8 mouse cellular contexts compared by ENCODE assay signal in the genomic region with DNA sequence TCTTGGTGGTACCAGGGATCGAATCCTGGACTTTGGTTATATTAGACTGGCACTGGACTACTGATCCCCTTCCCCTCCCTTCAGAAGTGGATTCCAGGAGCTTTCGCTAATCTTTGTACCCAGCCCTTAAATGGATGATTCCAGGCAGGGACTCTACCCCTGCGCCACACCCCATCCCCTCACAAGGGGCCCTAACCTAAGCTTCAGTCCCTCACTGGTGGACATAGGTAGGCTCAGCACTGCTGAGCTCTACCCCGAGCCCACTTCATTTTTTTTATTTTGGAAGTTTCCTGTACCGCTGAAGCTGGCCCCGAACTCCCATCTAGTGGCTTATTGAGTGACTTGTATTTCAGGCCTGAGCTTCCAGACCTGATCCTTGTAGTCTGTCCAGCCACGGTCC. TPM values are rescaled to one million over a fixed set of nuclear protein-coding genes. Genes with fewer than 3 reads are reported as not detected.
DNase-seq lines count a peak whose midpoint lies in the region; ATAC-seq lines count a peak whose summit lies in the region.

No protein-coding gene starts in this region.

- no peaks in the 10 kb centered on the region for H3K9me3 ChIP-seq in kidney, embryonic 14.5 days (ENCODE audit: control insufficient read depth, low read length)
- no peaks in the 10 kb centered on the region for H3K9me3 ChIP-seq in embryonic facial prominence, embryonic 10.5 days
- no peaks in the 10 kb centered on the region for H3K9me3 ChIP-seq in hindbrain, embryonic 16.5 days (ENCODE audit: control insufficient read depth, low read length)
- no peaks in the 10 kb centered on the region for H3K9me3 ChIP-seq in midbrain, embryonic 14.5 days (ENCODE audit: control insufficient read depth, low read length)

- H3K27ac ChIP-seq in kidney, embryonic 14.5 days (ENCODE audit: low read depth, low read length): peak overlapping the region; percentile 20; the same call in 1 of the 2 replicates
- peak overlapping the region; percentile 89 for H3K27ac ChIP-seq in embryonic facial prominence, embryonic 10.5 days (replicated peaks)
- peak overlapping the region; percentile 94 for H3K27ac ChIP-seq in hindbrain, embryonic 16.5 days (ENCODE audit: low read depth, low read length)
- peak overlapping the region; percentile 89 for H3K27ac ChIP-seq in midbrain, embryonic 14.5 days (replicated peaks; ENCODE audit: low read depth, low read length)

- peak overlapping the region; percentile 50 for H3K4me3 ChIP-seq in kidney, embryonic 14.5 days (ENCODE audit: low read length)
- H3K4me3 ChIP-seq in embryonic facial prominence, embryonic 10.5 days: peak overlapping the region; percentile 85
- peak overlapping the region; percentile 73 for H3K4me3 ChIP-seq in hindbrain, embryonic 16.5 days (ENCODE audit: low read length)
- peak overlapping the region; percentile 68 for H3K4me3 ChIP-seq in midbrain, embryonic 14.5 days (replicated peaks; ENCODE audit: low read depth, low read length)

- peaks cover 11% of the 10 kb centered on the region for H3K4me1 ChIP-seq in kidney, embryonic 14.5 days (ENCODE audit: control insufficient read depth, insufficient read depth, low read length)
- H3K4me1 ChIP-seq in embryonic facial prominence, embryonic 10.5 days: peaks cover 24% of the 10 kb centered on the region
- H3K4me1 ChIP-seq in hindbrain, embryonic 16.5 days (ENCODE audit: control insufficient read depth, insufficient read depth, low read depth, low read length): peaks cover 17% of the 10 kb centered on the region
- H3K4me1 ChIP-seq in midbrain, embryonic 14.5 days (ENCODE audit: control insufficient read depth, insufficient read depth, low read length): peaks cover 15% of the 10 kb centered on the region

- peak overlapping the region; percentile 62 for H3K4me2 ChIP-seq in kidney, embryonic 14.5 days (replicated peaks; ENCODE audit: low read depth, low read length)
- peak overlapping the region; percentile 96 for H3K4me2 ChIP-seq in hindbrain, embryonic 16.5 days (ENCODE audit: low read length)
- peak overlapping the region; percentile 94 for H3K4me2 ChIP-seq in midbrain, embryonic 14.5 days (ENCODE audit: low read length)

- 32% methylated on average over 7 of the region's 7 CpGs for WGBS in kidney, embryonic 14.5 days
- WGBS in embryonic facial prominence, embryonic 10.5 days: 36% methylated on average over 7 of the region's 7 CpGs
- WGBS in hindbrain, embryonic 16.5 days: 33% methylated on average over 7 of the region's 7 CpGs
- WGBS in midbrain, embryonic 14.5 days: 36% methylated on average over 7 of the region's 7 CpGs

- no peaks in the 10 kb centered on the region for H3K27me3 ChIP-seq in kidney, embryonic 14.5 days (ENCODE audit: control insufficient read depth, insufficient read depth, low read length)
- no peaks in the 10 kb centered on the region for H3K27me3 ChIP-seq in embryonic facial prominence, embryonic 10.5 days (replicated peaks; ENCODE audit: low read depth, poor library complexity, severe bottlenecking)
- H3K27me3 ChIP-seq in hindbrain, embryonic 16.5 days (replicated peaks; ENCODE audit: control insufficient read depth, insufficient read depth, low read length): no peaks in the 10 kb centered on the region
- no peaks in the 10 kb centered on the region for H3K27me3 ChIP-seq in midbrain, embryonic 14.5 days (ENCODE audit: control insufficient read depth, insufficient read depth, low read length)

- H3K9ac ChIP-seq in kidney, embryonic 14.5 days (ENCODE audit: low read depth, low read length): peak overlapping the region; percentile 66
- peak overlapping the region; percentile 81 for H3K9ac ChIP-seq in hindbrain, embryonic 16.5 days (ENCODE audit: low read depth, low read length)
- H3K9ac ChIP-seq in midbrain, embryonic 14.5 days (replicated peaks; ENCODE audit: low read length): peak overlapping the region; percentile 68

- peaks cover 20% of the 10 kb centered on the region for H3K36me3 ChIP-seq in kidney, embryonic 14.5 days (ENCODE audit: control insufficient read depth, insufficient read depth, low read length)
- H3K36me3 ChIP-seq in embryonic facial prominence, embryonic 10.5 days (replicated peaks): peaks cover 35% of the 10 kb centered on the region
- H3K36me3 ChIP-seq in hindbrain, embryonic 16.5 days (ENCODE audit: control insufficient read depth, insufficient read depth, low read length): peaks cover 15% of the 10 kb centered on the region
- H3K36me3 ChIP-seq in midbrain, embryonic 14.5 days (ENCODE audit: control insufficient read depth, insufficient read depth, low read length): peaks cover 26% of the 10 kb centered on the region

- ATAC-seq in kidney, embryonic 14.5 days (ENCODE audit: low FRiP score, low TSS enrichment): peak; percentile 7
- ATAC-seq in hindbrain, embryonic 16.5 days: no peak; the same call in 1 of the 2 replicates
- ATAC-seq in midbrain, embryonic 14.5 days (ENCODE audit: low FRiP score, low TSS enrichment): no peak

- intact Hi-C loops in left cerebral cortex, postnatal 10 days (cut with DNase I): no loop called here

- DNase-seq in kidney, adult 11 months: no peak
- no peak for DNase-seq in embryonic facial prominence, embryonic 10.5 days (ENCODE audit: low spot score)
- no peak for DNase-seq in midbrain, embryonic 14.5 days
- DNase-seq in testis, postnatal 14 days (ENCODE audit: low spot score): no peak
- DNase-seq in ovary, postnatal 36 days (ENCODE audit: low spot score): no peak
- no peak for DNase-seq in left cerebral cortex, postnatal 10 days (ENCODE audit: extremely low spot score in 1 of 2, low spot score in 2 of 2)

RNA-seq across cellular contexts. Expression of gene Adat3, which starts 0.7 kb away (rescaled TPM):
- polyA plus RNA-seq in kidney, embryonic 14.5 days (2014; fragmentation: Nextera tagmentation; extraction: Ambion mirVana): 8.0 and 8.8 TPM in 2 replicates
- 10.9 and 14.1 TPM in 2 replicates for polyA plus RNA-seq in embryonic facial prominence, embryonic 10.5 days (2016; fragmentation: Nextera tagmentation; extraction: Ambion mirVana)
- polyA plus RNA-seq in hindbrain, embryonic 16.5 days (2015; fragmentation: Nextera tagmentation; extraction: Ambion mirVana): 5.2 and 6.4 TPM in 2 replicates
- polyA plus RNA-seq in midbrain, embryonic 14.5 days (2014; fragmentation: Nextera tagmentation; extraction: Ambion mirVana): 4.9 and 5.0 TPM in 2 replicates
- 1 to 10 TPM; 4.3 TPM for total RNA-seq in left cerebral cortex, postnatal 10 days (2021)

RNA-seq across cellular contexts. Expression of gene Scamp4, which starts 0.7 kb away (rescaled TPM):
- polyA plus RNA-seq in kidney, embryonic 14.5 days (2014; fragmentation: Nextera tagmentation; extraction: Ambion mirVana): 88.5 and 103 TPM in 2 replicates
- polyA plus RNA-seq in embryonic facial prominence, embryonic 10.5 days (2016; fragmentation: Nextera tagmentation; extraction: Ambion mirVana): 84.8 and 88.2 TPM in 2 replicates
- polyA plus RNA-seq in hindbrain, embryonic 16.5 days (2015; fragmentation: Nextera tagmentation; extraction: Ambion mirVana): 73.6 and 80.8 TPM in 2 replicates
- polyA plus RNA-seq in midbrain, embryonic 14.5 days (2014; fragmentation: Nextera tagmentation; extraction: Ambion mirVana): 62.1 and 67.6 TPM in 2 replicates
- total RNA-seq in left cerebral cortex, postnatal 10 days (2021): 10 to 100 TPM; 37.5 to 37.9 TPM

RNA-seq across cellular contexts. Expression of gene Gm49322, which starts 2.5 kb away (rescaled TPM):
- 1.9 and 2.5 TPM in 2 replicates for polyA plus RNA-seq in kidney, embryonic 14.5 days (2014; fragmentation: Nextera tagmentation; extraction: Ambion mirVana)
- polyA plus RNA-seq in embryonic facial prominence, embryonic 10.5 days (2016; fragmentation: Nextera tagmentation; extraction: Ambion mirVana): 5.7 and 6.4 TPM in 2 replicates
- 2.3 and 3.1 TPM in 2 replicates for polyA plus RNA-seq in hindbrain, embryonic 16.5 days (2015; fragmentation: Nextera tagmentation; extraction: Ambion mirVana)
- 2.5 and 2.6 TPM in 2 replicates for polyA plus RNA-seq in midbrain, embryonic 14.5 days (2014; fragmentation: Nextera tagmentation; extraction: Ambion mirVana)
- 1 to 10 TPM; 2.0 to 3.0 TPM for total RNA-seq in left cerebral cortex, postnatal 10 days (2021)

RNA-seq across cellular contexts. Expression of gene Abhd17a, which starts 13.2 kb away (rescaled TPM):
- polyA plus RNA-seq in kidney, embryonic 14.5 days (2014; fragmentation: Nextera tagmentation; extraction: Ambion mirVana): 125 and 130 TPM in 2 replicates
- polyA plus RNA-seq in embryonic facial prominence, embryonic 10.5 days (2016; fragmentation: Nextera tagmentation; extraction: Ambion mirVana): 79.8 and 84.9 TPM in 2 replicates
- 127 and 130 TPM in 2 replicates for polyA plus RNA-seq in hindbrain, embryonic 16.5 days (2015; fragmentation: Nextera tagmentation; extraction: Ambion mirVana)
- 128 and 151 TPM in 2 replicates for polyA plus RNA-seq in midbrain, embryonic 14.5 days (2014; fragmentation: Nextera tagmentation; extraction: Ambion mirVana)
- total RNA-seq in left cerebral cortex, postnatal 10 days (2021): 100 to 1,000 TPM; 191 to 194 TPM

RNA-seq across cellular contexts. Expression of gene Csnk1g2, which starts 19.3 kb away (rescaled TPM):
- 127 and 134 TPM in 2 replicates for polyA plus RNA-seq in kidney, embryonic 14.5 days (2014; fragmentation: Nextera tagmentation; extraction: Ambion mirVana)
- 198 TPM in 2 replicates for polyA plus RNA-seq in embryonic facial prominence, embryonic 10.5 days (2016; fragmentation: Nextera tagmentation; extraction: Ambion mirVana)
- polyA plus RNA-seq in hindbrain, embryonic 16.5 days (2015; fragmentation: Nextera tagmentation; extraction: Ambion mirVana): 24.9 and 77.7 TPM in 2 replicates
- polyA plus RNA-seq in midbrain, embryonic 14.5 days (2014; fragmentation: Nextera tagmentation; extraction: Ambion mirVana): 74.1 and 98.5 TPM in 2 replicates
- total RNA-seq in left cerebral cortex, postnatal 10 days (2021): 100 to 1,000 TPM; 156 to 167 TPM

Comparison
In these comparisons a context has a peak if more than half of its experiments do, and no peak if none do; other contexts are left out.
1. H3K27ac ChIP-seq: peak in every context shown above with its lines; median percentile 94 in hindbrain, embryonic 16.5 days; 89 in embryonic facial prominence, embryonic 10.5 days; 89 in midbrain, embryonic 14.5 days; 20 in kidney, embryonic 14.5 days.